28 mouse cellular contexts compared by ENCODE assay signal in the genomic region with DNA sequence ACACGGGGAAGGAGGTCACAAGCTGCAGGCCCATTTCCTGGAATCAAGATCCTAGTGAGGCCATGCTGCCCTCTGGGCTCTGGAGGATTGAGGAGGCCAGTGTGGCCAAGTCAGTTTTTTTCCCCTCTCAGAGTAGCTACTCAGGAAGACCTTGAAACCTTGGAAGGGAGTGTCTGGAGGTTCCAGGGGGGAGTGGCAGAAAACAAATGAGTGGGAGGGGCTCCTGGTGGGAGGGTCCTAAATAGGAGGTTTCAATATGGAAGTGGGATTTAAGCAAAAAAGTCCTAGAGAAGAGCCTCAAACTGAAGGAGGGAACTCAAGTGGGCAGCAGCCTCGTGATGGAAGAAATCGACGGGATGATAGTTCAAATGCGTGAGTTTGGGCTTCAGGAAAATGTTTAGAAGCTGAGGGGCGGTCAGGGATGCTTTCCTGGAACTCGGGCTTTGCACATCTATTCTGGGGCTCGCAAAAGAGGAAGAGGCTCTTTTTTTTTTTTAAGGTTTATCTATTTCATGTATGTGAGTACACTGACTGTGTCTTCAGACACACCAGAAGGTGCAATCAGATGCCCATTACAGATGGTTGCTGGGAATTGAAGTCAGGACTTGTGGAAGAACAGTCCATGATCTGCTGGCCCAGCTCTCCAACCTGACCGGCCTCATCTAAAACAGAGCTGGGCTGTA. TPM values are rescaled to one million over a fixed set of nuclear protein-coding genes. Genes with fewer than 3 reads are reported as not detected.
DNase-seq lines count a peak whose midpoint lies in the region; TF ChIP-seq lines count a peak whose summit lies in the region.
"Had no signal": no experiment of that assay in that cellular context is flagged by ENCODE, and none has a peak within 500 bp of the region (broad histone marks: within the 10 kb centered on the region; RNA-seq: fewer than 3 reads in every experiment).

No protein-coding gene starts in this region.

- no peak overlapping the region for H3K27ac ChIP-seq in CH12.LX (ENCODE audit: insufficient read depth, low read depth)
- no peak overlapping the region for H3K27ac ChIP-seq in MEL (ENCODE audit: control insufficient read depth, low read depth, low read length)
- no peak overlapping the region for H3K27ac ChIP-seq in midbrain, embryonic 10.5 days (replicated peaks)
- H3K27ac ChIP-seq: embryonic facial prominence, embryonic 10.5 days; embryonic facial prominence, embryonic 12.5 days; forebrain, embryonic 13.5 days; forebrain, embryonic 15.5 days had no signal

- dilution Hi-C loops in CH12.LX (cut with MboI; ENCODE audit: extremely low pct_ligation_motif_present, extremely low pct_unique_long_range_greater_than_20kb, low sequenced_read_pairs): no loop called here

- H3K4me3 ChIP-seq in CH12.LX (replicated peaks in 1 of 3; ENCODE audit: low read depth in 2 of 3, low read length in 2 of 3, poor library complexity in 1 of 3): no peak overlapping the region
- no peak overlapping the region for H3K4me3 ChIP-seq in MEL (ENCODE audit: control insufficient read depth in 1 of 2, insufficient read depth in 1 of 2, low read depth in 2 of 2, low read length in 2 of 2)
- H3K4me3 ChIP-seq in midbrain, embryonic 10.5 days: no peak overlapping the region
- H3K4me3 ChIP-seq: embryonic facial prominence, embryonic 10.5 days; embryonic facial prominence, embryonic 12.5 days; forebrain, embryonic 13.5 days; forebrain, embryonic 15.5 days had no signal

- 78% methylated on average over 9 of the region's 9 CpGs for WGBS in midbrain, embryonic 10.5 days

- H3K9ac ChIP-seq in CH12.LX (ENCODE audit: insufficient read depth, low read depth) (no peak overlapping the region), MEL (ENCODE audit: control insufficient read depth, low read depth, low read length, poor library complexity, severe bottlenecking) (no peak overlapping the region)
- H3K9ac ChIP-seq: embryonic facial prominence, embryonic 12.5 days; forebrain, embryonic 13.5 days; forebrain, embryonic 15.5 days; forebrain, postnatal 0 days had no signal

- H3K9me3 ChIP-seq in CH12.LX (replicated peaks; ENCODE audit: low read length) (no peaks in the 10 kb centered on the region), MEL (replicated peaks; ENCODE audit: insufficient read depth, low read length) (no peaks in the 10 kb centered on the region; the same call in 1 of the 2 replicates)
- H3K9me3 ChIP-seq in midbrain, embryonic 10.5 days (replicated peaks): no peaks in the 10 kb centered on the region
- H3K9me3 ChIP-seq: embryonic facial prominence, embryonic 10.5 days; embryonic facial prominence, embryonic 12.5 days; forebrain, embryonic 13.5 days; forebrain, embryonic 15.5 days; G1E had no signal

- peaks cover 49% of the 10 kb centered on the region for H3K27me3 ChIP-seq in CH12.LX (replicated peaks)
- peaks cover 0 to 4% of the 10 kb centered on the region in 2 experiments; a peak in 2 of 4 replicates for H3K27me3 ChIP-seq in MEL (ENCODE audit: control insufficient read depth in 1 of 2, insufficient read depth in 2 of 2, low read length in 2 of 2)
- H3K27me3 ChIP-seq in midbrain, embryonic 10.5 days (ENCODE audit: low read depth, poor library complexity, severe bottlenecking): no peaks in the 10 kb centered on the region
- H3K27me3 ChIP-seq: embryonic facial prominence, embryonic 12.5 days; forebrain, embryonic 13.5 days; forebrain, embryonic 15.5 days had no signal

- in situ Hi-C loops in CH12.LX (cut with MboI; ENCODE audit: low pct_ligation_motif_present, low pct_unique_long_range_greater_than_20kb, low sequenced_read_pairs): no loop called here

- no peaks in the 10 kb centered on the region for H3K36me3 ChIP-seq in CH12.LX (replicated peaks in 1 of 2; ENCODE audit: control insufficient read depth in 1 of 2, insufficient read depth in 1 of 2, low read length in 1 of 2)
- peaks cover 0 to 3% of the 10 kb centered on the region in 2 experiments; a peak in 1 of 4 replicates for H3K36me3 ChIP-seq in MEL (ENCODE audit: control insufficient read depth in 1 of 2, insufficient read depth in 2 of 2, low read length in 2 of 2)
- H3K36me3 ChIP-seq in midbrain, embryonic 10.5 days: no peaks in the 10 kb centered on the region
- H3K36me3 ChIP-seq: embryonic facial prominence, embryonic 10.5 days; embryonic facial prominence, embryonic 12.5 days; forebrain, embryonic 15.5 days; G1E had no signal

- peaks cover 0 to 14% of the 10 kb centered on the region in 2 experiments; a peak in 2 of 4 replicates for H3K4me1 ChIP-seq in CH12.LX (ENCODE audit: control insufficient read depth in 1 of 2, insufficient read depth in 2 of 2)
- peaks cover 0 to 4% of the 10 kb centered on the region in 2 experiments; a peak in 1 of 4 replicates for H3K4me1 ChIP-seq in MEL (ENCODE audit: control insufficient read depth in 1 of 2, insufficient read depth in 2 of 2, low read length in 2 of 2)
- no peaks in the 10 kb centered on the region for H3K4me1 ChIP-seq in midbrain, embryonic 10.5 days
- H3K4me1 ChIP-seq: embryonic facial prominence, embryonic 10.5 days; embryonic facial prominence, embryonic 12.5 days; forebrain, embryonic 13.5 days; forebrain, embryonic 15.5 days had no signal

- TF ChIP-seq EP300 in CH12.LX (IDR thresholded peaks at IDR 0.05; ENCODE audit: low read length) (no peak), MEL (IDR thresholded peaks at IDR 0.05; ENCODE audit: low read depth in 1 of 2, low read length in 2 of 2) (no peak)

- H3K79me2 ChIP-seq in CH12.LX (replicated peaks; ENCODE audit: control insufficient read depth, extremely low read depth, insufficient read depth, poor library complexity, severe bottlenecking) (no peaks in the 10 kb centered on the region), MEL (ENCODE audit: control insufficient read depth, insufficient read depth, low read length, poor library complexity) (no peaks in the 10 kb centered on the region)

- DNase-seq in CH12.LX (ENCODE audit: extremely low read depth) (no peak), ES-CJ7 (ENCODE audit: low read depth, low spot score) (peak; percentile 72), MEL (ENCODE audit: low read depth, low spot score) (peak; percentile 50), R1 (ENCODE audit: low read depth, low spot score) (peak; percentile 89), adipocyte (ENCODE audit: low spot score) (no peak)
- DNase-seq in cerebellum, adult 9-11 months: no peak
- DNase-seq in midbrain, embryonic 10.5 days (ENCODE audit: low spot score): no peak
- no peak for DNase-seq in adrenal gland, postnatal 10 days
- DNase-seq: adrenal gland, adult 2 months; adrenal gland, postnatal 14 days; adrenal gland, postnatal 36 days; cerebellum, adult 11 months; cerebellum, adult 18-20 months; cerebellum, adult 8-10 months; cerebellum, postnatal 10 days; cerebellum, postnatal 25 days; forebrain, postnatal 0 days had no signal

- TF ChIP-seq POLR2A in CH12.LX (IDR thresholded peaks at IDR 0.05; ENCODE audit: low read depth, low read length) (no peak), MEL (IDR thresholded peaks at IDR 0.05; ENCODE audit: control insufficient read depth in 1 of 2, insufficient read depth in 1 of 2, low read depth in 1 of 2, low read length in 2 of 2, poor library complexity in 1 of 2) (no peak)

- peak overlapping the region; percentile 32 for H3K4me2 ChIP-seq in CH12.LX (ENCODE audit: insufficient read depth, low read depth, poor library complexity, severe bottlenecking)
- H3K4me2 ChIP-seq: embryonic facial prominence, embryonic 12.5 days; forebrain, embryonic 13.5 days; forebrain, embryonic 15.5 days had no signal

- TF ChIP-seq RAD21 in CH12.LX (IDR thresholded peaks at IDR 0.05; ENCODE audit: low read depth, low read length): no peak
- TF ChIP-seq RAD21 in MEL (IDR thresholded peaks at IDR 0.05; ENCODE audit: low read depth, low read length): no peak

- TF ChIP-seq CTCF in CH12.LX (conservative IDR thresholded peaks at IDR 0.05 in 1 of 2, IDR thresholded peaks at IDR 0.05 in 1 of 2; ENCODE audit: low read depth in 2 of 2, low read length in 2 of 2) (no peak), MEL (IDR thresholded peaks at IDR 0.05 in 2 of 3, conservative IDR thresholded peaks at IDR 0.05 in 1 of 3; ENCODE audit: control insufficient read depth in 1 of 3, insufficient read depth in 1 of 3, low read depth in 2 of 3, low read length in 3 of 3, poor library complexity in 1 of 3, severe bottlenecking in 1 of 3) (no peak)

RNA-seq across cellular contexts. Expression of a gene that starts 19.1 kb away (rescaled TPM):
- total RNA-seq in CH12.LX (2012; rRNA removed) (0.71 TPM in 1 of 2 replicates, not detected in the other), CH12.LX (2014; rRNA removed) (1.1 and 1.7 TPM in 2 replicates), MEL (2012; rRNA removed) (not detected in 2 replicates)
- polyA plus RNA-seq in CH12.LX (2012; ENCODE audit: insufficient read length, low read depth) (0.94 and 1.5 TPM in 2 replicates), MEL (2012; ENCODE audit: insufficient read depth in 1 of 2, insufficient read length in 2 of 2, low read depth in 1 of 2, low replicate concordance in 2 of 2, missing spikeins in 1 of 2) (under 1 TPM in 1 of 2 experiments, not detected in 1; 0.10 TPM)
- not detected in 2 replicates for polyA plus RNA-seq in midbrain, embryonic 10.5 days (2016; fragmentation: Nextera tagmentation; extraction: Ambion mirVana)
- total RNA-seq in adrenal gland, postnatal 10 days (2021): under 1 TPM in 1 of 2 experiments, not detected in 1; 0.42 TPM
- total RNA-seq: adrenal gland, adult 2 months; adrenal gland, postnatal 14 days; adrenal gland, postnatal 36 days; forebrain, postnatal 0 days; gastrocnemius, adult 18-20 months had no signal
- polyA plus RNA-seq: activated CD4-positive, CD25-positive, alpha-beta regulatory T cell, adult 4 months; C2C12; embryonic facial prominence, embryonic 10.5 days; embryonic facial prominence, embryonic 12.5 days; embryonic facial prominence, embryonic 14.5 days; forebrain, embryonic 11.5 days; forebrain, embryonic 13.5 days; forebrain, postnatal 0 days; G1E; Patski had no signal

RNA-seq across cellular contexts. Expression of a gene that starts 20.7 kb away (rescaled TPM):
- total RNA-seq in CH12.LX (2012; rRNA removed) (62.2 and 65.2 TPM in 2 replicates), CH12.LX (2014; rRNA removed) (44.1 and 44.9 TPM in 2 replicates), MEL (2012; rRNA removed) (13.1 and 15.8 TPM in 2 replicates)
- polyA plus RNA-seq in CH12.LX (2012; ENCODE audit: insufficient read length, low read depth) (244 and 257 TPM in 2 replicates), MEL (2012; ENCODE audit: insufficient read depth in 1 of 2, insufficient read length in 2 of 2, low read depth in 1 of 2, low replicate concordance in 2 of 2, missing spikeins in 1 of 2) (10 to 100 TPM in 1 of 2 experiments, not detected in 1; 71.2 TPM)
- 864 and 990 TPM in 2 replicates for polyA plus RNA-seq in midbrain, embryonic 10.5 days (2016; fragmentation: Nextera tagmentation; extraction: Ambion mirVana)
- 100 to 1,000 TPM; 187 to 228 TPM for total RNA-seq in adrenal gland, postnatal 10 days (2021)

RNA-seq across cellular contexts. Expression of a gene that starts 21.7 kb away (rescaled TPM):
- not detected in 2 replicates for total RNA-seq in CH12.LX (2012; rRNA removed)
- not detected in 2 replicates for total RNA-seq in CH12.LX (2014; rRNA removed)
- not detected in 2 replicates for polyA plus RNA-seq in CH12.LX (2012; ENCODE audit: insufficient read length, low read depth)
- total RNA-seq in MEL (2012; rRNA removed): not detected in 2 replicates
- not detected for polyA plus RNA-seq in MEL (2012; ENCODE audit: insufficient read depth in 1 of 2, insufficient read length in 2 of 2, low read depth in 1 of 2, low replicate concordance in 2 of 2, missing spikeins in 1 of 2)
- 0.15 and 0.53 TPM in 2 replicates for polyA plus RNA-seq in midbrain, embryonic 10.5 days (2016; fragmentation: Nextera tagmentation; extraction: Ambion mirVana)
- not detected for total RNA-seq in adrenal gland, postnatal 10 days (2021)
- total RNA-seq: adrenal gland, adult 2 months; adrenal gland, postnatal 14 days; adrenal gland, postnatal 36 days; gastrocnemius, adult 18-20 months had no signal
- polyA plus RNA-seq: activated CD4-positive, CD25-positive, alpha-beta regulatory T cell, adult 4 months; adrenal gland, adult 2 months; C2C12; embryonic facial prominence, embryonic 12.5 days; embryonic facial prominence, embryonic 14.5 days; forebrain, embryonic 11.5 days; forebrain, embryonic 13.5 days; G1E; Patski had no signal

RNA-seq across cellular contexts. Expression of a gene that starts 44.4 kb away (rescaled TPM):
- 234 and 310 TPM in 2 replicates for total RNA-seq in CH12.LX (2012; rRNA removed)
- total RNA-seq in CH12.LX (2014; rRNA removed): 171 and 199 TPM in 2 replicates
- polyA plus RNA-seq in CH12.LX (2012; ENCODE audit: insufficient read length, low read depth): 291 and 339 TPM in 2 replicates
- 310 and 359 TPM in 2 replicates for total RNA-seq in MEL (2012; rRNA removed)
- polyA plus RNA-seq in MEL (2012; ENCODE audit: insufficient read depth in 1 of 2, insufficient read length in 2 of 2, low read depth in 1 of 2, low replicate concordance in 2 of 2, missing spikeins in 1 of 2): 100 to 1,000 TPM in 1 of 2 experiments, not detected in 1; 482 TPM
- polyA plus RNA-seq in midbrain, embryonic 10.5 days (2016; fragmentation: Nextera tagmentation; extraction: Ambion mirVana): 181 and 183 TPM in 2 replicates
- 100 to 1,000 TPM; 198 to 201 TPM for total RNA-seq in adrenal gland, postnatal 10 days (2021)

Comparison
In these comparisons a context has a peak if more than half of its experiments do, and no peak if none do; other contexts are left out.
1. DNase-seq: peak in ES-CJ7 (single experiment), MEL (single experiment) and R1 (single experiment); none in CH12.LX (single experiment), adipocyte (single experiment), cerebellum, adult 9-11 months (single experiment), midbrain, embryonic 10.5 days (single experiment) and adrenal gland, postnatal 10 days (single experiment).